Mouse (Mus musculus) megakaryocyte, embryonic 14.5 days (primary cell): ENCODE data around the gene Ddrgk1.

Experiments
- FLI1 ChIP-seq: IDR thresholded peaks from 2 replicates; pipeline ENCODE4 v1.6.1; 2012; ENCODE audit warnings: low read length, inconsistent platforms, mixed read lengths
- GATA1 ChIP-seq: IDR thresholded peaks from 3 replicates; pipeline ENCODE4 v1.6.1; 2012; ENCODE audit warnings: mixed read lengths, low read length, inconsistent platforms, borderline replicate concordance

GRCm38 (mm10) chr2:130704040-130705001 is 39.9 kb upstream of the Ddrgk1 start:
- TF ChIP-seq GATA1 (no peak), FLI1 (no peak)
